Mouse (Mus musculus) left cerebral cortex, adult 18-20 months (tissue): ENCODE measurements around the gene Skida1. TPM values are rescaled to one million over a fixed set of nuclear protein-coding genes. Genes with fewer than 3 reads are reported as not detected.
"Not testable (repeated sequence)": the region's sequence is repeated elsewhere in the genome, so short reads cannot be mapped to it uniquely, and the experiment has no call there.

Experiments used
- DNase-seq, 2 experiments: peaks; one replicate each; pipeline ENCODE4 v3.0.0; 2021 to 2022; ENCODE audit warnings: low spot score in 2 of 2, mixed read lengths in 1 of 2
- long read RNA-seq, 2 experiments: library from polyadenylated mRNA; stranded (forward); transcript quantifications; one replicate each; pipeline ENCODE4 v2.0.0; 2021
- total RNA-seq, 2 experiments: library from RNA; stranded (reverse); gene quantifications; 2 replicates each; pipeline ENCODE4 v1.2.3; 2021

Gene Skida1
- 1 to 10 TPM; 7.4 to 8.7 TPM for total RNA-seq
- long read RNA-seq, experiment 1, partial matches to known transcripts, result 0 of 12 reads
- long read RNA-seq, experiment 1, other reads (novel, unspliced or antisense), result 12 of 12 reads
- long read RNA-seq, experiment 2, partial matches to known transcripts, result 0 of 8 reads
- long read RNA-seq, experiment 2, other reads (novel, unspliced or antisense), result 8 of 8 reads

DNA sequence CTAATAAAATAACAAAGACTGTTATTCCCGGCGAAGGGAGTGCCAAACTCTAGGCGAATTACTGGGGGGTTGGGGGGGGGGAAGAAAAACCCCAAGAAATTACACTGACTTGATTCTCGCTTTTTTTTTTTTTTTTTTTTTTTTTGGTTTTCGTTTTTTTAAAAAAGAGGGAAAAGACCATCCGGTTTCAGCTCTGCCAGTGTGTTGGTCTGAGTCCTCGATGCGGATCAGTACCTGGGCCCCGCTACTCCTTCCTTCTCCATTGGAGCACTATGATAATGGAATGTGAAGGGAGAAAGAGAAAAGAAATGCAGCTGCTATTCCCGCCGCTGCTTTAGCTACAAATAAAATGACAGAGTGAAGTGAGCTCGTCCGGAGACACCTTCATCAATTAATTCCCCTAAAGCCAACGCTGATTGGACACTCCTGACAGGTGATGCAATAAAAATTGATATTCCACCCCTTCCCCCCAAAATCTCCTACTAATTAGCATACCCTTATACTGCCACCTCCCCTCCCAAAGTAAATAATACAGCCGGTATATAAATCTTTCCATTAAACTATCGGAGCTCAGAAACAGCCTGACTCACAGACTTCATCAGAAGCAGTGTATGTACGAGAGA, at the start of gene Skida1:
TSS of gene Skida1 (minus strand) at position 599 of the 623 bp plus-strand sequence.
- no peak for DNase-seq

DNA sequence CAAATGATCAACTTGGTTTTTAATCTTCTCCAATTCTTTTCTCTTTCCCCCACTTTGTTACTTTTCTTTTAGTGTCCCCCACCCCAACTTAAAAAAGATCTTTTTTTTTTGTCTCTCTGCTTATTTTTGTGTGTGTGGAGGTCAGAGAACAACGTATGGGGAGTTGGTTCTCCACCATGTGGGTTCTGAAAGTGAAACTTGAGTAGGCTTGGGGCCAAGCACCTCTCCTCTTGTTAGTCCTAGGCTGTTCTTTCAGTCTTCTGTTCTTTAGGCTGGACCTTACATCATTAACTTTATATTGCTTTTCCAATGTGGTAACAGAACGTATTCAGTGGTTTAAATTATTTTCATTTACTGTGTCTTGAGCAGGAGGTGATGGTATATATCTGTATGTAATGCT, 47.0 kb upstream of the Skida1 start:
- no peak for DNase-seq

DNA sequence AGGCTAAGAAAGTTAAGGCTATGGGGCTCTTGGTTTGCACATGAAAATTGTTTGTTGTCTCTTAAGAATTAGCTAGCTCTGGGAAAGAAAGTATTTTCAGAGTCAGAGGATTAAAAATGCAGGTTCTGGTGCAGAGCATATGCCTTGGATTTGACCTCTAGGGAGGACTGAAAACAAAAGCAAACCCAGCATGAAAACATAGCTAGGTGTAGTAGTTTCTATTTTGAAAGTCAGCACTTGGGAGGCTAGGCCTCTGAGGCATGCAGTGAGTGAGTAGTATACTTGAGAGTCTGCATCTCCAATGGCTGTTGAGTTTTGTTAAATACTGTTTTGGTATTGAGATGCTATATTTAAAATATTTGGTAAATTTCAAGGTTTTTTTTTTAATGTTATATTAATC, 45.5 kb upstream of the Skida1 start:
- no peak for DNase-seq

DNA sequence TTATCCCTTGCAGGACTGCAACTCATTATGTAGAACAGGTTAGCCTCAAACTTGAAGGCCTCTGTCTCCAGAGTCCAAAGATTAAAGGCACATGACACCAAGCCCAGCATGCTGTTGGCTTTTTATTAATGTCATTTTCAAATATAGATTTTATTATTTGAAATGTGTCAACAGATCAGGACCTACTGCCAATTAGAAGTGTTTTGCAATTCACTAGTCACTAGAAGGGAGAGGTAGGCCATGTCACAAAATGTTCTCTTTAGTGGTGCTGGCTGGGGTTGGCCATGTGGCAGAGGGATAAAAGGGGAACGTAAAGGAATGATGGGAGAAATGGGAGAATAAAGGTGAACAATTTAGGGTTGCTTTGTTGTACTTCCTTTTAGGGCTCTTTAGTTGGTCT, 45.0 kb upstream of the Skida1 start:
- no peak for DNase-seq

DNA sequence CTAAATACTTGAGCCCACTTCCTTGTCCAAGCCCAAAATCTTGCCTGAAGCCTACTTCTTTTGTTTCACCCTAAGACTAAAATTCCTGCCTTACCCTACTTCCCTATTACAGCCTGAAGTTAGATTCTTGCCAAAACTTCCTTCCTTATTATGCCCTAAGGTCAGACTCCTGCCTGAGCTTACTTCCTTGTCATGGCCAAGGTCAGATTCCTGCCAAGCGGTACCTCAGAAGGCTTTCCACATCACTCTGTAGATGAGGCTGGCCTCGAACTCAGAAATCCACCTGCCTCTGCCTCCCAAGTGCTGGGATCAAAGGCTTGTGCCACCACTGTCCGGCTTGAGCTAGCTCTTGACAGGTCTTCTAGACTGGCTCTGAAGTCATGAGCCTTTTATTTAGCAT, 38.8 kb upstream of the Skida1 start:
- not testable (repeated sequence) for DNase-seq

DNA sequence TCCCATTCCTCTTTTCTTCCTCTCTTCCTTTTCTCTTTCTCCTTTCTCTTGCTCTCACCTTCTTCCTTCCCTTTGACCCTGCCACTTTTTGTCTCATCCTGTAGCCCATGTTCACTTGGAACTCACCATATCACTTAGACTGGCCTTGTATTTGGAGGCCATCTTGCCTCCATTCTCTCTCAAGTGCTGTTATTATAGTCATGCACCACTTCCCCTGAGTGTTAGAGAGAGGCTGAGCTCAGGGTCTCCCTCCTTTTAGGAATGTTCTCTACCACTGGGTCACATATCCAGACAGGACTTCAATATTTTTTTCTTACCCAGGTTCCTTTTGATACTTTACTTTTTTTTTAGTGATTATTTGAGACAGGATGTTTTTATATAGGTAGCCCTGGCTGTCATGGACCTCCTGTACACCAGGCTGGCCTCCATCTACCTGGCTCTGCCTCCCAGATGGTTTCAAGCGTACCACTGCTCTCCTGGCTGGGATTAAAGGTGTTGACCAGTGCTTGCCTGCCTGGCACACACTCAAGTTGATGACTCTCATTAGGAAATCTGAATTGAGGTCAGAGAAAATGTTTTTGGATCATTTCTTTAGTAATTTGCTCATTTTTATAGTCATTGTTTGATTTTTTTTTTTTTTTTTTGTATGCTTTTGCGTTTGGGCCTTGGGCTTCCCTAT, 31.5 kb upstream of the Skida1 start:
- no peak for DNase-seq

DNA sequence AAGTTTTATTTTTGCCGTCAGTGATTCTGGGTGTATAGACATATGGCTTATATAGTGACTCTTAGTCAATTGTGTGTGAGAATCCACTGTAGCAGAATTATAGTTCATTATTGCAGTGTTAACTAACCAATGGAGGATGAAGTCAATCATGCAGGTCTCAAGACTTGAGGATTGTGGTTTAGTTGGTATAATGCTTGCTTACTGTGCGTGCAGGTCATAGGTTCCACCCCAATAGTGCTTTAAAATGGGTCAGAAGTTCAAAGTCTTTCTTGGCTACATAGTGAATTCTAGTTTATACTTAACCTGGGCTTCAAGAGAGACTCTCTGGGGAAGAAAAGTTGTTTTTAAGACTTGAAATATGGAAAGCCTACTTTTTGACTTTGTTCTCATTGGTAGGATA, 23.1 kb upstream of the Skida1 start:
- DNase-seq, result no peak

DNA sequence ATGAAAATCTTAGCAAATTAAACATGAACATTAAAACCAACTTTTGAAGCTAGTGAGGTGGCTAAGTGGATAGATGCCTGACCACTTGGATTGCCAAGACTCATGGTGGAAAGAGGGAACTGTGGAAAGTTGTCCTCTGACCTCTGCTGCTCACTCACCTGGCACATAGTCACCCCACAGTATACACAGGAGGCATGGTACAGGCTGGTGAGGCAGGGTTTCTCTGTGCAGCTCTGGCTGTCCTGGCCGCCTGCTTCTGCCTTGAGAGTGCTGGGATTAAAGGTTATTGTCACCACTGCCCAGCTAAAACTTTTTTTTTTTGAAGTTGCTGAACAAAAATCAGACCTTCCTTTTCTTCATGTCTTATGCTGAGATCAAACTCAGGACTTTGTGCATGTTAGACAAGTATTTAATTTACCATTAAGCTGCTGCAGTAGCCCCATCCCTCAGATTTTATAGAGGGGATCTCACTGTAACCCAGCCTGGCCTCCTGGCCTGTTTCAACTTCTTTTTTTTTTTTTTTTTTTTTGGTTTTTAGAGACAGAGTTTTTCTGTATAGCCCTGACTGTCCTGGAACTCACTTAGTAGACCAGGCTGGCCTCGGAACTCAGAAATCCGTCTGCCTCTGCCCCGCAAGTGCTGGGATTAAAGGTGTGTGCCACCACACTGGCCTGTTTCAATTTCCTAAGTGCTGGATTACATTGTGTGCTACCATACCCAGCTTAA, 19.4 kb upstream of the Skida1 start:
- DNase-seq, result no peak

DNA sequence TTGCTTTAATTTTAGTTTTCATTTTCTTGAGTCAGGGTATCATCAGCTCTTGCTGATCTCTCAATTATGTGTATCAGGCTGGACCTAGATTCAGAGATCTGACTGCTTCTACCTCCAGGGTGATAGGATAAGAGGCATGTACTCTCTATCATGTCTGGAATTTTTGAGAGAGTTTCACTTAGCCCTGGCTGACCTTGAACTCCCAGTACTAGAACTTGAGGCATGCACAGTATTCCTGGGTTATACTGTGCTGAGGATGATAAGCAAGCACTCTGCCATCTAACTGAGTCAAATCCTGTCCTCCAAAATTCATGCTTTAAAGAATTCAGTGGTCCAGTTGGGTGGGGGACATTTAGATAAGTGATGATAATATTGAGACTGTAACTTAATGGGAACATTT, 17.6 kb upstream of the Skida1 start:
- no peak for DNase-seq

DNA sequence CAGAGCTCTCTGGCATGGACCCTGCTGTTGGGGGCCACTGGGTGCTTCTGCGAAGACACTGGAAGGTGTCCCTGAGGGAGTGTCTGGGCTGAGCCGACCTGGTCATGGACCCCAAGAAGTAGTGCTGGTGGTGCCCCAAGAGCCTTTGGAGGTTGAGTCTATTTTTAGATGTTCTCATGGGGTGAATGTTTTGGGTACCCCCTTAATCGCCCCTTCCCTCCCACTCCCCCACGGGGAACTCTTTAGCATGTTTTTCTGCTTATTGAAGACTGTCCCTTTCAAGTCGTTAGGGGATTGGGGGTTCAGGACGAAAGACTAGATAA, 16.8 kb upstream of the Skida1 start:
- no peak for DNase-seq

DNA sequence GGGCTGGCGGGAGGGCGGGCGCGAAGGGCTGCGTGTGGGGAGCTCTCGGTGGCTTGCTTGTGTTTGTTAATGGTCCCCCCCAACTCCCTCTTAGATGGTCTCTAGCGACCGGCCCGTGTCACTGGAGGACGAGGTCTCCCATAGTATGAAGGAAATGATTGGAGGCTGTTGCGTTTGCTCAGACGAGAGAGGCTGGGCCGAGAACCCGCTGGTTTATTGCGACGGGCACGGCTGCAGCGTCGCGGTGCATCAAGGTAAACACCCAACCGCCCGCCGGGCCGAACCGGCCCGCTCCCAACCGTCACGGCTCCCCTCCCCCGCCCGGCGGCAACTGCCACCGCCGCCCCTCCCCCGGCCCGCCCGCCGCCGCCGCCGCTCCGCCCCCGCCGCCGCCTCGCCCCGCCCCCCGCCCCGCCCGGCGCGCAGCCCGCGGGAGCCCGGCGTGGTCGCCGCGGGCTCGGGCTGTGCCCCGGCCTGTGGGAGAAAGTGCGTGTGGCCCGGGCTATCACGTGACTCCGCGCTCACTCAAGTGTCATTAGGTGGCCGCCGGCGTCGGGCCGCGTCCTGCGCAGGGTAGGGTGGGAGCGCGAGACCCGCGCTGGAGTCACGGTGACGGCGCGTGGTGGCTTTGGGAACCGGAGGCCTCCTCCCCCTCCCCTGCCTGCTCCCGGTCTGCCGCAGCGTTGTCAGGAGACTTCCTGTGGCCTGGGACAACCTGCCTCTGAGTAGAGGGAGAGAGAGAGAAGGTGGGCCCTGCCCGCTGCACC, 16.3 kb upstream of the Skida1 start:
- DNase-seq, result peak; percentile 59 to 70

DNA sequence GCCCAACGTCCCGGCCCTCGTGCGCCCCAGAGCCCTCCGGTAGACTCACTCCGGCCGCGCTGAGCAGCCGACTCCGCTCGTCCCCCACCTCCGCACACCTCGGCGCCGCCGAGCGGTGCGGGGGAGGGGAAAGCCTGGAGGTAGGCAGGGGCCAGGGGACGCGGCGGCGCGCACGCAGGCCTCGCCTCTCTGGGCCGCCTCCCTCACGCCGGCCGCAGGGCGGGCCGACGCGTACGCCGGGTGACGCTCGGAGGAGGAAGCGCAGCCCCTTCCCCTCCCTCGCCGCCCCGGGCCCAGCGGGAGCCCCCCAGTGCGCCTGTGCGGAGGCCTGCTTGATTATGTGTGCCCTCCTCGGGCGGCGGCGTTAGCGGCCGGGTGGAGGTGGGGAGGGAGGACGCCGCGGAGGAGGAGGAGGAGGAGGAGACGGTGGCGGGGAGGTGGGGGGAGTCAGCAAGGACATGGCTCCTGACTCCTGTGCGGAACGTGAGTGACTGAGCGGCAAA, 15.6 kb upstream of the Skida1 start:
- DNase-seq, result peak; percentile 84 to 94

DNA sequence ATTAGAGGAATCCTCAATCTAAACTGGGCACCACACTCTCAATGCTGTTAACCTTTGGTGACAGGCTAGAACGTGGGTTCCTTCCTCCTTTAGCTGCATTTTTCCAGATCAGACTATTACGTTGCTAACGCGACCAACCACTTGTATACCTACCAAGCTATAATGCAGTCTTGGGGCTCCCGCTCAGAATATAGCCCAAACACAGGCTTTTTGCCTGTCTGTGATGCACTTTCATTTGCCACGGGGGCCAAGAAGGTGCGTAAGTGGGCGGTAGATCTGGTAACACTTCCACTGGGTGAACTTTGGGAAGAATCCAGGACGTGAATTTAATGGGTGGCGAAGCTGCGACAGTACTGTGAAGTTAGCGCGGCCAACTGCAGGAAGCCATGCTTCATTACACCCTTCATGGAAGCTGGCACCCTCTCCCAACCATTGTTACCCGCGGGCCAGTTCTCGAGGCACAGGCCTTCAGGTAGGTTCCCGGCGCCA, 15.0 kb upstream of the Skida1 start:
- DNase-seq, result peak in 1 of 2 experiments; percentile 51

DNA sequence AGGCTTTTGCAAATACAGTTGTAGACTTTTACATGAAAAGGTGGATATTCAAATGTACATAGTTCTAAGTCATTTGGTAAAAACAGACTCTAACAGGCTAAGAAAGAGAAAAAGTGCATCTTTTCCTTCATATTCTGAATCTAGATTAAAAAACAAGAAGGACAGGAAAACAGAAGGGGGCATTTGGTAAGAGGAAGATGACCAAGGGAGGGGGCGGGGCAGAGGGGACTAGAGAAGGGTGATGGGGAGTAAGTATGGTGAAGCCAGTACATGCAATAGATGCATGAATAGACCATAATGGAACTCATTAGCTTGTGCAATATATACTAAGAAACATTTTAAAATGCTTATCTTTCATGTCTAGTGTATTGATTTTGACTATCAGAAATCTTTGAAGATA, 11.5 kb upstream of the Skida1 start:
- DNase-seq, result no peak

DNA sequence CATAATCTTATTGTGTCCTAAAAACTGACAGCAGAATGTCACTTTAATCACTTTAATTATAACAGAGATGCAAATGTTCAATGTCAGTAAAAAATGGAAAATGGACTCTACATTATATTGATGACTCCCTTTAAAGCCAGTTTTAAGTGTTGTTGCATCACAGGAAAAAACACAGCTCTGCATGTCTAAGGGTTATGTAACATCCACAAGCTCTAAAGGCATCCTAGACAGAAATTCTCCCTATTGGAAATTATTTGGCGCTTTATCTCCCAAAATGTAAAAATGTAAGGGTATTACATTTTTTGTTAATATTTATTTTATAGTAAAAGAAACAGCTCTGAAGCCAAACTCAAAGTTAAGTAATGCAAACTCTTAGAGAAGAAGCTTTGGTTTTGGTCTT, 11.0 kb upstream of the Skida1 start:
- DNase-seq, result no peak

DNA sequence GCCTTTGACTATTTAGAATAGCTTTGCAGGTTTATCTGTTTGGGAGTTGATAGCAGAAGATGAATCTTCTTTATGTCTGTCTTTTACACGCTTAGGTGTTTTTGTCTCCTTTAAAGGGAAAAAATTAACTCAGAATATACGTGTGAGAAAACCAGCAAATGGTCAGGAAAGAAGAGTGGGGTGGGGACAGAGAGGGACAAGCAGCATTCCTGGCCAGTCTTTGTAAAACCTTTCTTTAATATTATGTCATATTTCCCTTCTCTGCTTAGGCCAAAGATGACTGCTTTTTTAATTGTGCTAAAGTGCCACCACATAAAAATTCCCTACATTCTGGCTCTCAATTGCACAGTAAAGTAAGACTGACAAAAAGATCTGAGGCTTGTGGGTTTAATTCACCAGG, 10.2 kb upstream of the Skida1 start:
- no peak for DNase-seq

DNA sequence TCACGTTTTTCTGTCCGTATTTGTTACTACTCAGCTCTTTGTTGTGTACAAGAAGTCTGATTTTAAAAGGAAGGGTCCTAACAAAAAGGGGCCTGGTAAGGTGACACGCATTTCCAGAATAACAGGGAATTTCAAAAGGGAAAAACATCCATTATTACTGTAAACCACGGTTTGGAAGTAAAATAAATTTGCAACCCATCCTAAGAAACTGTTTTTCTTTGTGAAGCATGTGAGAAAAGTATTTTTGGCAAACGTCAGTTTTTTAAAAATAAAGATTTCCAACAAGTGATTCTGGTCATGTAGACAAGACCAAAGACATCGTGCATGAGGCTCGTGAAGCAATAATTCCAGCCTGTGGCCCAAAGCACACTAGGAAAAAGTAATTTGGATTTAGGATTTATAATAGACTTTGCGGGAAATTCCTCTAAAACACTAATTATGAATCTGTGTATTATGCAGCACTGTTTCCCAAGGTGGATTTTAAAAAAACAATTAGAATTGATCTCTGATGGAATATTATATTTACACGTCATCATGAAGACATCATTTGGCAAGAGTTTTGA, 9.4 kb upstream of the Skida1 start:
- DNase-seq, result no peak

DNA sequence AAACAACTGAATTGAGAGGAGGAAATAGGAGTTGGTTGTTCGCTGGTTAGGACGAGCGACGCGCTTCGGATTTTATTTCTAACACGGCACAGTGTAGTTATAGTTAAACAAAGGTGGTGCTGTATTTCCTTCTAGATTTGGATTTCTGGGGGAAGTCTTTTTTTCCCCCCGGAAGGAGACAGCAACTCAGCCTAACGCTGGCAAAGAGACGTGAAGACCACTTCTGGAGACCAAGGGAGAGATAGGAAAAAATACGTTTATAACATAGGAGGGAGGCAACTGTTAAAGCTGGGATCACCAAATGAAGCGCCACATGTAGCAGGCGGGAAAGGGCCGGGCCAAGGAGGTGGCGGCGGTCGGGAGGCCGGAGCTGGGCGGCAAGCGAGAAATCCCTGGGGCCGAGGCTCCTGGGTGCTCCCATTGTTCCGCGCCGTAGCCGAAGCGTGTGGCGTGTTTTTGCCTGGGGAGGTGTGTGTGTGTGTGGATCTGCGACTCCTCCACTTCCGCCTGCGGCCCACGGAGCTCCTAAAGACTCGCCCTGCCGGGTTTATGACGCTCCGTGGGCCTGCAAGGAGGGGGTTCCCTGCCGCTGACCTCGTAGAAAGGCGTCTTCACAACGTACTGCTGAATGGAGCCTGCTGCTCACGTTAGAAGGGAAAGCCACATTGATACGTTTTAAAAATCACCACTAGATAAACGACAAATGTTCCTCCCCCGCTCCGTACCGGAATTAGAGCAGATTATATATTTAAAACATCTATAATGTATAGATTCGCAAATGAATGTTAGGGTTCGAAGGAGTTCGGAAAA, 8.7 kb upstream of the Skida1 start:
- peak; percentile 54 to 68 for DNase-seq

DNA sequence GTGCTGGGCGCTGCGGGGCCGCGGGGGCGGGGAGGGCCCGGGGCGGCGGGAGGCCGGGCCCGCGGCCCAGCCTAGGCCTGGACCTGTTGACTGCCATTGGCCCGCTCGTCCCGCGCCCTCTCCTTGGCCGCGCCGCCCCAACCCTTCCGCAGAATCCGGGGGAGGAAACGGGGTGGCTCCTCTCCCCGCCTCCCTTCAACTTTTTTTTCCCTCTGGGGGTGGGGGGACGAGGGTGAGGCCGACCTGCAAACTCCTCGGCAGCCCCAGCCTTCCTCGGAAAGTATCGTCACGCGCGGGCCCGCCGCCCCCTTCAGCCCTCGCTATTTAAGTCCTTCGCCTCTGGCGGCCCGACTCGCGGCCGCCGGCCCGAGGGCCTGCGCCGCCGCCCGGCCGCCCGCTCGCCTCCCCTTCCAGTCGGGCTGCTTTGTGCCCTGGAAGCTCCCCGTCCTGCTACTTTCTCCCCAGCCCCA, 8.0 kb upstream of the Skida1 start:
- peak; percentile 73 to 78 for DNase-seq
